Mouse (Mus musculus) stomach, postnatal 0 days (tissue): ENCODE results near the gene Hmgn2. TPM values are rescaled to one million over a fixed set of nuclear protein-coding genes. Genes with fewer than 3 reads are reported as not detected.
"Not testable (repeated sequence)": the region's sequence is repeated elsewhere in the genome, so short reads cannot be mapped to it uniquely, and the experiment has no call there.

Source experiments
- ATAC-seq: fragments of 200-750 bp; cut with Nextera tagmentation; 2 replicates; pipeline ENCODE4 v1.8.0; 2017; ENCODE audit not compliant: low FRiP score, low TSS enrichment
- DNase-seq: peaks from one replicate; pipeline ENCODE4 v3.0.0-alpha.2; 2016; ENCODE audit warnings: low spot score
- H3K27ac ChIP-seq: fragments of 300-500 bp; sonication (generic); replicated peaks from 2 replicates; pipeline ENCODE4 v1.5.1; 2014; ENCODE audit warnings: mild to moderate bottlenecking, control low read depth
- H3K27me3 ChIP-seq: fragments of 300-500 bp; sonication (generic); 2 replicates; pipeline ENCODE4 v1.6.1; 2014; ENCODE audit warnings: low read length; ENCODE audit not compliant: control insufficient read depth, insufficient read depth
- H3K36me3 ChIP-seq: fragments of 300-500 bp; sonication (generic); 2 replicates; pipeline ENCODE4 v1.6.1; 2014; ENCODE audit warnings: low read length, mixed read lengths; ENCODE audit not compliant: control insufficient read depth, insufficient read depth
- H3K4me1 ChIP-seq: fragments of 300-500 bp; sonication (generic); replicated peaks from 2 replicates; pipeline ENCODE4 v1.6.1; 2014; ENCODE audit warnings: antibody characterized with exemption; ENCODE audit not compliant: control insufficient read depth, insufficient read depth
- H3K4me2 ChIP-seq: fragments of 300-500 bp; sonication (generic); replicated peaks from 2 replicates; pipeline ENCODE4 v1.6.1; 2014; ENCODE audit warnings: low read depth, mild to moderate bottlenecking, control low read depth, moderate library complexity
- H3K4me3 ChIP-seq: fragments of 300-500 bp; sonication (generic); 2 replicates; pipeline ENCODE4 v1.5.1; 2014; ENCODE audit warnings: low read depth, low read length, control low read depth
- H3K9ac ChIP-seq: fragments of 300-500 bp; sonication (generic); 2 replicates; pipeline ENCODE4 v1.6.1; 2014; ENCODE audit warnings: mild to moderate bottlenecking, low read length, control low read depth, mixed read lengths
- H3K9me3 ChIP-seq: fragments of 300-500 bp; sonication (generic); 2 replicates; pipeline ENCODE4 v1.6.1; 2016; ENCODE audit warnings: low read length; ENCODE audit not compliant: control insufficient read depth
- CTCF ChIP-seq: IDR thresholded peaks from 2 replicates; pipeline ENCODE4 v1.5.1; 2016; ENCODE audit warnings: antibody characterized with exemption, low read depth, mild to moderate bottlenecking, moderate library complexity
- EP300 ChIP-seq: optimal IDR thresholded peaks from 2 replicates; pipeline ENCODE3; 2016; ENCODE audit warnings: antibody characterized with exemption
- WGBS: fragments of 180-500 bp; shearing (Covaris S2); extraction: QIAGEN DNeasy Blood & Tissue Kit; methylation state at CpG from one replicate; pipeline ENCODE4 v1.1.7; 2014; 5-methylcytosine and 5-hydroxymethylcytosine counted together
- polyA plus RNA-seq: library from polyadenylated mRNA; unstranded; fragments of >200 nt; fragmentation: Nextera tagmentation; extraction: Ambion mirVana; gene quantifications from 2 replicates; pipeline ENCODE4 v1.2.1, GENCODE M21; 2015

Hmgn2 gene
- polyA plus RNA-seq, 1 experiment from 2014 or later = 782 TPM

DNA sequence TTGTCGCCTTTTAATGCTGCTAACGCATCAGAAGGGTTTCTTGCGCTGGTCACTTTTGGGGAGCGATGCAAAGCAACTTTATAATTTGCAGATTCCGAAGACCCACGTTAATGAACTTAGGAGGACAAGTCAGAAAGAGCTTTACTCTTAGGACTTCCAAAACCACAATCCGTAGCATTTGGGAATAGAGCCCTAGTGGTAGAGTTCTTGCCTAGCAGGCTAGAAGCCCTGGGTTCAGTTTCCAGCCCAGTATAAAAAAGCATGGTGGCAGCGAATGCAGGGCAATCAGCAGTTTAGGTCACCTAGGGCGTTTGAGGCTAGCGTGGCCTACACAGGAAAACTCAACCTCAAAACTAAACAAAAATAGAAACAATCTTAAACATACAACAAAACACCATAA is 33.3 kb upstream of the Hmgn2 start:
- ATAC-seq (no peak), DNase-seq (no peak)
- Histone ChIP-seq H3K4me2 (no peak overlapping the region), H3K4me1 (no peaks in the 10 kb centered on the region), H3K27me3 (no peaks in the 10 kb centered on the region), H3K4me3 (no peak overlapping the region), H3K27ac (no peak overlapping the region), H3K9ac (no peak overlapping the region), H3K36me3 (no peaks in the 10 kb centered on the region), H3K9me3 (no peaks in the 10 kb centered on the region)
- TF ChIP-seq EP300 (no peak), CTCF (no peak)
- WGBS = 54% methylated on average over 10 of the region's 10 CpGs

GRCm38 (mm10) chr4:134000466-134001438 is 32.3 kb upstream of the Hmgn2 start, which contains the start of gene Dhdds:
Gene Dhdds (minus strand): TSS chr4:134000918.
- Histone ChIP-seq H3K4me1 (no peaks in the 10 kb centered on the region), H3K36me3 (no peaks in the 10 kb centered on the region), H3K9me3 (no peaks in the 10 kb centered on the region), H3K9ac (peak within 1 kb of the TSS; percentile 80), H3K27me3 (no peaks in the 10 kb centered on the region), H3K4me2 (peak within 1 kb of the TSS; percentile 75), H3K4me3 (peak within 1 kb of the TSS; percentile 70), H3K27ac (peak within 1 kb of the TSS; percentile 66; the same call in 1 of the 2 replicates)
- TF ChIP-seq EP300 (no peak), CTCF (no peak)
- 1% methylated on average over 49 of the region's 49 CpGs for WGBS
- DNase-seq = peak; percentile 99
- peak; percentile 98 for ATAC-seq

DNA sequence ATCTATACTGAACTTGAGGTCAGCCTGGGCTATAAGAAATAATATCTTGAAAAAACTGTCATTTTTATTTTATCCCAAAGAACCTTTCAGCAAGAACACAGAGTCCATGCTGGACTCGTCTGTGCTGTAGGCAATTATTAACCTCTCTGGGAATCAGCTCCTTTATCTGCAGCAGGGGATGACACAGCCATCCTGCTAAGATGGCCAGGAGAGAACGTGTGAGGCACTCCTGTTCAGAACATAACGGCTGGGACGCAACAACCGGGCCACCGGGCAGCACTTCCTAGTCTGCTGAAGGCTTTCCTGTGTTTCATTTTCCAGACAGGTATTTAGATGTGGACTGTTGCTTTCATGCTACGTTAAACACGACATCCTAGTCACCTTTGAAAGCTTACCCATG is 26.2 kb upstream of the Hmgn2 start:
- H3K36me3 ChIP-seq = peaks cover 26% of the 10 kb centered on the region
- H3K4me1 ChIP-seq = no peaks in the 10 kb centered on the region
- H3K9me3 ChIP-seq = no peaks in the 10 kb centered on the region
- 90% methylated on average over 8 of the region's 8 CpGs for WGBS
- H3K27me3 ChIP-seq = no peaks in the 10 kb centered on the region
- H3K4me2 ChIP-seq = no peak overlapping the region
- DNase-seq (no peak), ATAC-seq (no peak)
- TF ChIP-seq CTCF = no peak
- H3K4me3 ChIP-seq = no peak overlapping the region
- H3K27ac ChIP-seq = no peak overlapping the region
- H3K9ac ChIP-seq = no peak overlapping the region

- Histone ChIP-seq H3K27ac (no peak overlapping the region), H3K9ac (no peak overlapping the region), H3K4me1 (no peaks in the 10 kb centered on the region), H3K9me3 (no peaks in the 10 kb centered on the region), H3K4me2 (no peak overlapping the region), H3K4me3 (no peak overlapping the region), H3K36me3 (peaks cover 26% of the 10 kb centered on the region), H3K27me3 (no peaks in the 10 kb centered on the region)
- WGBS = 89% methylated on average over 13 of the region's 13 CpGs
- ATAC-seq = no peak
- DNase-seq = no peak
- TF ChIP-seq CTCF = no peak
- no peak for TF ChIP-seq EP300
These were observed 22.7 kb upstream of the Hmgn2 start for GRCm38 (mm10) chr4:133991087-133991660.

GRCm38 (mm10) chr4:133990035-133990434 is 21.6 kb upstream of the Hmgn2 start:
- 57% methylated on average over 4 of the region's 4 CpGs for WGBS
- peaks cover 30% of the 10 kb centered on the region for H3K36me3 ChIP-seq

DNA sequence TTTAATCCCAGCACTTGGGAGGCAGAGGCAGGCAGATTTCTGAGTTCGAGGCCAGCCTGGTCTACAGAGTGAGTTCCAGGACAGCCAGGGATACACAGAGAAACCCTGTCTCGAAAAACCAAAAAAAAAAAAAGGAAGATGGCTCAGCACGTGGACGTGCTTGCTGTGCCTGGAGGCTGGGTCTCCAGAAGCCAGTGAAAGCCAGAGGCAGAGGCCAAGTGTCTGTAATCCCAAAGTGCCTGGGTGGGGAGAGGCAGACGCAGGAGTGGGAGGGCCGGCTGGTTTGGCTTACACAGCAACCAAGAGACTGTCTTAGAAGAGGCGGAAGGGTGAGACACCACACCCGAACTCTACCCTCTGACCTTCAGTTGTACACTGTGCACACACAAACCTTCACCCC is 19.8 kb upstream of the Hmgn2 start:
- not testable (repeated sequence) for H3K4me1 ChIP-seq, H3K4me3 ChIP-seq, H3K27me3 ChIP-seq, H3K9ac ChIP-seq, DNase-seq, H3K27ac ChIP-seq, ATAC-seq, H3K4me2 ChIP-seq, H3K9me3 ChIP-seq
- WGBS = 78% methylated on average over 6 of the region's 8 CpGs
- H3K36me3 ChIP-seq = peaks cover 24% of the 10 kb centered on the region

More at GRCm38 (mm10) chr4:133990035-133990434, 21.6 kb upstream of the Hmgn2 start:
- Histone ChIP-seq H3K9me3 (no peaks in the 10 kb centered on the region), H3K9ac (no peak overlapping the region), H3K27ac (no peak overlapping the region), H3K27me3 (no peaks in the 10 kb centered on the region), H3K4me1 (no peaks in the 10 kb centered on the region), H3K4me3 (no peak overlapping the region), H3K4me2 (no peak overlapping the region)
- ATAC-seq = no peak
- no peak for DNase-seq
- no peak for TF ChIP-seq EP300
- peak; percentile 42 for TF ChIP-seq CTCF
